Mouse (Mus musculus): ENCODE measurements around the gene Cd53. TPM values are rescaled to one million over a fixed set of nuclear protein-coding genes. Genes with fewer than 3 reads are reported as not detected.

The Cd53 gene
- 0.64 and 1.1 TPM in 2 replicates for polyA plus RNA-seq (2012; rRNA removed; ENCODE audit: low replicate concordance)

DNA sequence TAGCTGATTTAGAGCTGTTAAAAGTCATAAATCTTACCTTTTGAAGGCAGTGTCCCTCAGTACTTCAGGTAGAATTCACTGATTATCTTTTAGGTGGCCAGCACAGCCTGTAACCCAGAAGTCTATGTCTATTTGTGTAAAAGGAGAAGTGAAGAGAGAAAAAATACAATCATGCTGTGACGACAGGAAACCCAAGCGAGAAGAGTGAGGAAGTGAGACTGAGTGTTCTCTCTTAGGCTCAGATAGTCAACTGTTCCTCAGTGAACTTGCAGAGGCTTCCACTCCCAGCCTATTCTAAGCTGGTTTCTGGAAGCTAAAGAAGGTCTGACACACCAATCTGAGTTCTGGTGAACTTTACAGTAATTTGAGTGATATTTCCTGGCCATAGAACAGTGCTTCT, at the start of gene Cd53:
Gene Cd53, minus strand, starts transcription at position 220 of the 400 bp plus-strand sequence.

DNA sequence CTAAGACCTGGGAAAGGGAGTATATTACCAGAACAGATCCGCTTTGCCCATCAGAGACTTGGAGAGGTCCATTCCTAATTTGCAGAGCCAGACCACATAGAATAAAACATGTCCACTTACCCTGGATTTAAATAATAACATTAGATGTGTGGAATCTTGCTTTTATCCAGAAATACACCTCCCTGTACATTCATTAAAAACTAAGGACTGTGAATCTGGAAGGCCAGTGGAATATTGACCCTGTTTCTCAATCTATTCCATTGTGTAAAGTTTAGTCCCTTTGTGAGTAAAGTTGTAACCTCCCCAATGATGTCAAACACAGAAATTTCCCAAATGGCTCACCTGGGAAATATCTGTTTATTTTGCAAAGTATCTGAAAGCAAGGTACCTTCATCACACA, 36.2 kb upstream of the Cd53 start, which contains the start of gene Olfr266:
Gene Olfr266, minus strand, starts transcription at position 101 of the 400 bp plus-strand sequence.

Other genes with a start within 250 kb of the Cd53 start
- 9.7 and 10.1 TPM in 2 replicates for gene Dram2, start 242.4 kb downstream of the Cd53 start, polyA plus RNA-seq (2012; rRNA removed; ENCODE audit: low replicate concordance)
- gene Cept1, start 242.3 kb downstream of the Cd53 start, polyA plus RNA-seq (2012; rRNA removed; ENCODE audit: low replicate concordance) = 6.0 and 7.0 TPM in 2 replicates
- 0.18 and 0.23 TPM in 2 replicates for gene Lrif1, start 105.2 kb downstream of the Cd53 start, polyA plus RNA-seq (2012; rRNA removed; ENCODE audit: low replicate concordance)
- not detected in 2 replicates for gene Olfr266, start 36.1 kb upstream of the Cd53 start, polyA plus RNA-seq (2012; rRNA removed; ENCODE audit: low replicate concordance)
- gene Kcna3, start 246.0 kb upstream of the Cd53 start, polyA plus RNA-seq (2012; rRNA removed; ENCODE audit: low replicate concordance) = 0.82 and 1.4 TPM in 2 replicates